Mouse (Mus musculus) kidney, postnatal 0 days (tissue): Measurements from ENCODE around the gene Atp10b. TPM values are rescaled to one million over a fixed set of nuclear protein-coding genes. Genes with fewer than 3 reads are reported as not detected.
A peak's percentile ranks its signal among the peaks of the same experiment; 100 is the strongest.

Experiments used
- ATAC-seq: fragments of 200-750 bp; cut with Nextera tagmentation; replicated peaks from 2 replicates; pipeline ENCODE4 v1.8.0; 2017; ENCODE audit warnings: low read depth, moderate number of reproducible peaks, moderate TSS enrichment, moderate library complexity; ENCODE audit not compliant: low FRiP score
- DNase-seq: peaks from one replicate; pipeline ENCODE4 v3.0.0-alpha.2; 2016; ENCODE audit warnings: low spot score
- H3K27ac ChIP-seq: fragments of 300-500 bp; sonication (generic); 2 replicates; pipeline ENCODE4 v1.5.1; 2014; ENCODE audit warnings: mild to moderate bottlenecking
- H3K27me3 ChIP-seq: fragments of 300-500 bp; sonication (generic); 2 replicates; pipeline ENCODE4 v1.6.1; 2014; ENCODE audit warnings: low read length, mixed read lengths; ENCODE audit not compliant: insufficient read depth
- H3K36me3 ChIP-seq: fragments of 300-500 bp; sonication (generic); 2 replicates; pipeline ENCODE4 v1.6.1; 2014; ENCODE audit warnings: low read length, mixed read lengths; ENCODE audit not compliant: insufficient read depth
- H3K4me1 ChIP-seq: fragments of 300-500 bp; sonication (generic); replicated peaks from 2 replicates; pipeline ENCODE4 v1.6.1; 2014; ENCODE audit warnings: antibody characterized with exemption, low read length, mixed read lengths; ENCODE audit not compliant: insufficient read depth
- H3K4me2 ChIP-seq: fragments of 300-500 bp; sonication (generic); 2 replicates; pipeline ENCODE4 v1.6.1; 2014; ENCODE audit warnings: mild to moderate bottlenecking, low read length, moderate library complexity, mixed read lengths
- H3K4me3 ChIP-seq: fragments of 300-500 bp; sonication (generic); replicated peaks from 2 replicates; pipeline ENCODE4 v1.5.1; 2014; ENCODE audit warnings: low read depth, low read length
- H3K9ac ChIP-seq: fragments of 300-500 bp; sonication (generic); 2 replicates; pipeline ENCODE4 v1.6.1; 2014; ENCODE audit warnings: low read depth, low read length
- H3K9me3 ChIP-seq: fragments of 300-500 bp; sonication (generic); replicated peaks from 2 replicates; pipeline ENCODE4 v1.6.1; 2016; ENCODE audit warnings: low read length, inconsistent platforms, mixed read lengths
- CTCF ChIP-seq: IDR thresholded peaks from 2 replicates; pipeline ENCODE4 v1.5.1; 2016; ENCODE audit warnings: antibody characterized with exemption, low read depth, mild to moderate bottlenecking, moderate library complexity
- WGBS: fragments of 180-500 bp; shearing (Covaris S2); extraction: QIAGEN DNeasy Blood & Tissue Kit; methylation state at CpG from one replicate; pipeline ENCODE4 v1.1.7; 2014; 5-methylcytosine and 5-hydroxymethylcytosine counted together
- polyA plus RNA-seq: library from polyadenylated mRNA; unstranded; fragments of >200 nt; fragmentation: Nextera tagmentation; extraction: Ambion mirVana; gene quantifications from 2 replicates; pipeline ENCODE4 v1.2.1, GENCODE M21; 2015

Gene Atp10b
- polyA plus RNA-seq, 1 experiment from 2014 or later: 1.0 TPM

DNA sequence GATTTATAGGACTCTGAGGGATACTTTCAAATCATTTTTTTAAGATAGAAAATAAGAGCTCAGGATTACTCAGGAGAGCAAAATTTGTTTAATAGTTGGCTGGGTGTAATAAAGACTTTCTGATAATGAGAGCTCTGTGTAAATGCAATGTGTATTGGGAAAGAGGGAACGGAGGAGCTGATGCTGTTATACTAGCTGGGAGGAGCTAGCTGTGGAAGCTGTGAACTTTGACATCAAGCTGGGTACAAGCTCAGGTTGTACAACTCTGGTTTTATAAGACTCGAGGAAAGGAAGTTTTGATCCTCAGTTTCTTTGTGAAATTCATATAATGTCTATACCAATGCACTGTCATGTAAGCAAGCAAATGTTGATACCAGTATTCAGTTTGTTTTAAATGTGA lies 20.9 kb downstream of the Atp10b start:
- Histone ChIP-seq H3K9ac (no peak overlapping the region), H3K27ac (no peak overlapping the region), H3K27me3 (no peaks in the 10 kb centered on the region), H3K36me3 (no peaks in the 10 kb centered on the region), H3K4me2 (no peak overlapping the region), H3K4me1 (no peaks in the 10 kb centered on the region), H3K4me3 (no peak overlapping the region), H3K9me3 (no peaks in the 10 kb centered on the region)
- no peak for DNase-seq
- no peak for TF ChIP-seq CTCF
- ATAC-seq: no peak
- 69% methylated on average over 2 of the region's 2 CpGs for WGBS

GRCm38 (mm10) chr11:43174359-43175116 lies 24.9 kb downstream of the Atp10b start:
- Histone ChIP-seq H3K27ac (no peak overlapping the region), H3K27me3 (no peaks in the 10 kb centered on the region), H3K36me3 (no peaks in the 10 kb centered on the region), H3K4me2 (no peak overlapping the region), H3K4me1 (no peaks in the 10 kb centered on the region), H3K9me3 (no peaks in the 10 kb centered on the region), H3K4me3 (no peak overlapping the region), H3K9ac (no peak overlapping the region)
- TF ChIP-seq CTCF: no peak
- 65% methylated on average over 6 of the region's 6 CpGs for WGBS
- no peak for ATAC-seq
- no peak for DNase-seq

DNA sequence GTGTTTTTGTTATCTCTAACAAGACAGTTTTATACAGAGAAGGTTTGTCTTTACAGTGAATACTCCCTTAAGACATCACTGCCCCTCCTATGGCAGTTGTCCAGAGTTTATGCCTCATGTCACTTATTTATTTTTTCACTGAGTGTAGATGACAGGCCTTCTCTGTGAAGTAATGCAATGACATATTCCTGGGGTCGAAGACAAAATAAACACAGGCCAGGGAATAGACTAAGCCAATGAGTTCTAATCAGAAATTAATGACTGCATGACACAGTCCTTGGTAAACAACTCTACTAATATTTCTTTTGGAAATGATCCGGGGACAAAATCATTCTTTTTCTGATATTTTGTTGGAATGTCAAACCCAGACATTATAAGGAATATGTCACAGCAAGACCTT lies 32.7 kb downstream of the Atp10b start:
- no peak overlapping the region for H3K27ac ChIP-seq
- H3K27me3 ChIP-seq: no peaks in the 10 kb centered on the region
- no peak overlapping the region for H3K9ac ChIP-seq
- 40% methylated on average over 2 of the region's 2 CpGs for WGBS
- no peaks in the 10 kb centered on the region for H3K9me3 ChIP-seq
- peak; percentile 52 for DNase-seq
- no peak overlapping the region for H3K4me2 ChIP-seq
- no peaks in the 10 kb centered on the region for H3K4me1 ChIP-seq
- TF ChIP-seq CTCF: no peak
- no peaks in the 10 kb centered on the region for H3K36me3 ChIP-seq
- no peak for ATAC-seq
- no peak overlapping the region for H3K4me3 ChIP-seq

DNA sequence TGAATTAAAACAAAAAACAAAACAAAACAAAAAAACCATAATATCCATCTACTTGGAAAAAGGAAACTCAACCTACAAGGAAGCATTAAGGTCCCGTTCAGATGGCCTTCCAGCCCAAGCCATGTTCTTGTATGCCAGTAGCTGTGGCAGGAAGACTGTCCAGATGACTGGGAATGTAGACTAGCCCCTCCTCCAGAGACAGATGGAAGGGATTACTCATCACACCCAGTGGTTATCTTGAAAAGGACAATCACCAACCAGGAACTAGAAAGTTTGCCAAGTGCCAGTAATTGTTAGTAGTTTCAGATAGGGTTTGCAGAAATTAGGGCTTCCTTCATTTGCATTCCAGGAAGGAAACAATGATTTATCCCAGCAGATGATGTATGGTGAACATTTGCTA lies 33.1 kb downstream of the Atp10b start:
- Histone ChIP-seq H3K9ac (no peak overlapping the region), H3K27ac (no peak overlapping the region), H3K4me3 (no peak overlapping the region), H3K4me2 (no peak overlapping the region), H3K4me1 (no peaks in the 10 kb centered on the region), H3K9me3 (no peaks in the 10 kb centered on the region), H3K36me3 (no peaks in the 10 kb centered on the region), H3K27me3 (no peaks in the 10 kb centered on the region)
- DNase-seq (peak; percentile 34), ATAC-seq (no peak)
- WGBS: 44% methylated on average over 1 of the region's 1 CpGs
- no peak for TF ChIP-seq CTCF

GRCm38 (mm10) chr11:43183457-43183856 lies 33.8 kb downstream of the Atp10b start:
- Histone ChIP-seq H3K36me3 (no peaks in the 10 kb centered on the region), H3K9me3 (no peaks in the 10 kb centered on the region), H3K27ac (no peak overlapping the region), H3K27me3 (no peaks in the 10 kb centered on the region), H3K4me1 (no peaks in the 10 kb centered on the region), H3K4me3 (no peak overlapping the region), H3K4me2 (no peak overlapping the region), H3K9ac (no peak overlapping the region)
- DNase-seq (no peak), ATAC-seq (no peak)
- WGBS: 76% methylated on average over 4 of the region's 4 CpGs
- no peak for TF ChIP-seq CTCF

DNA sequence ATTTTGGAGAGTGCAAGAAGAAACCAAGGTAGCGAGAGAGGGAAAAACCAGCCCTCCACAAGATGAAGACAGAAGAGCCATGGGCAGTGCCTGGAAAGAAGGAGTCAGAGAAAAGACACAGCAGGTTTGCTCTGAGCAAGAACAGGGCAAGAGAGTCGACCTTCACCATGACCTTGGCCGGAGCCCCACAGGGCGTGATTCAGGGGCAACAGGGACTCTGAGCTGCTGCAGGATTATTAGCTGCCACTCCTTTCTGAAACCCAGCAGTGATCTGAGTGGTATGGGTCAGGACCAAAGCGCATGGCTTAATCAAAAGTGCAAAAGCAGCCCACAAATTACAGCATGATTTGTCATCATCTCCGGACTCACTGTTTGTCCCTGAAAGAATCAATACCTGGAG lies 36.6 kb downstream of the Atp10b start:
- H3K9me3 ChIP-seq: no peaks in the 10 kb centered on the region
- no peaks in the 10 kb centered on the region for H3K4me1 ChIP-seq
- no peak for TF ChIP-seq CTCF
- H3K4me2 ChIP-seq: no peak overlapping the region
- no peaks in the 10 kb centered on the region for H3K36me3 ChIP-seq
- ATAC-seq: no peak
- H3K27ac ChIP-seq: no peak overlapping the region
- no peak overlapping the region for H3K9ac ChIP-seq
- no peak for DNase-seq
- H3K4me3 ChIP-seq: no peak overlapping the region
- H3K27me3 ChIP-seq: no peaks in the 10 kb centered on the region
- WGBS: 55% methylated on average over 6 of the region's 6 CpGs
